Mouse (Mus musculus) forebrain, postnatal 0 days (tissue): Measurements from ENCODE around the gene Daxx. TPM values are rescaled to one million over a fixed set of nuclear protein-coding genes. Genes with fewer than 3 reads are reported as not detected.

Experiments used
- ATAC-seq: fragments of 200-750 bp; cut with Nextera tagmentation; 2 replicates; pipeline ENCODE4 v1.8.0; 2017; ENCODE audit warnings: mild to moderate bottlenecking, moderate library complexity
- DNase-seq: peaks from one replicate; pipeline ENCODE4 v3.0.0-alpha.2; 2015
- H3K27ac ChIP-seq: fragments of 300-500 bp; sonication (generic); 2 replicates; pipeline ENCODE4 v1.5.1; 2014; ENCODE audit warnings: low read depth, mild to moderate bottlenecking, antibody characterized with exemption, low read length, moderate library complexity, mixed read lengths
- H3K27me3 ChIP-seq: fragments of 300-500 bp; sonication (generic); 2 replicates; pipeline ENCODE4 v1.6.1; 2014; ENCODE audit warnings: mild to moderate bottlenecking, low read length, mixed read lengths; ENCODE audit not compliant: insufficient read depth
- H3K36me3 ChIP-seq: fragments of 300-500 bp; sonication (generic); 2 replicates; pipeline ENCODE4 v1.6.1; 2014; ENCODE audit warnings: mild to moderate bottlenecking, moderate library complexity; ENCODE audit not compliant: insufficient read depth
- H3K4me1 ChIP-seq: fragments of 300-500 bp; sonication (generic); 2 replicates; pipeline ENCODE4 v1.6.1; 2014; ENCODE audit warnings: antibody characterized with exemption; ENCODE audit not compliant: insufficient read depth
- H3K4me2 ChIP-seq: fragments of 300-500 bp; sonication (generic); 2 replicates; pipeline ENCODE4 v1.6.1; 2014; ENCODE audit warnings: low read depth, mild to moderate bottlenecking, moderate library complexity
- H3K4me3 ChIP-seq: fragments of 300-500 bp; sonication (generic); 2 replicates; pipeline ENCODE4 v1.5.1; 2014; ENCODE audit warnings: low read depth, low read length, mixed read lengths
- H3K9ac ChIP-seq: fragments of 300-500 bp; sonication (generic); 2 replicates; pipeline ENCODE4 v1.6.1; 2014; ENCODE audit warnings: mild to moderate bottlenecking
- H3K9me3 ChIP-seq: fragments of 300-500 bp; sonication (generic); 2 replicates; pipeline ENCODE4 v1.6.1; 2016; ENCODE audit warnings: low read length
- CTCF ChIP-seq: sonication (generic); IDR thresholded peaks from 2 replicates; pipeline ENCODE4 v1.5.1; 2016; ENCODE audit warnings: antibody characterized with exemption, control low read depth, low read depth
- WGBS: fragments of 180-500 bp; shearing (Covaris S2); extraction: QIAGEN DNeasy Blood & Tissue Kit; methylation state at CpG from one replicate; pipeline ENCODE4 v1.1.7; 2014; 5-methylcytosine and 5-hydroxymethylcytosine counted together
- polyA plus RNA-seq: library from polyadenylated mRNA; unstranded; fragments of >200 nt; fragmentation: Nextera tagmentation; extraction: Ambion mirVana; gene quantifications from 2 replicates; pipeline ENCODE4 v1.2.1, GENCODE M21; 2015
- total RNA-seq: library from RNA; depleted of rRNA; stranded (reverse); fragments of >200 nt; gene quantifications from 2 replicates; pipeline ENCODE4 v1.2.3, GENCODE M21; 2014

Daxx gene
- total and polyA plus RNA-seq, 2 experiments from 2014 or later: 45.2 to 70.4 TPM

GRCm38 (mm10) chr17:33918293-33919203 lies 9.3 kb downstream of the Daxx start:
- TF ChIP-seq CTCF: no peak
- 59% methylated on average over 37 of the region's 37 CpGs for WGBS
- DNase-seq (no peak), ATAC-seq (no peak)
- Histone ChIP-seq H3K27ac (no peak overlapping the region), H3K36me3 (peaks cover 20% of the 10 kb centered on the region), H3K4me2 (peak overlapping the region; percentile 79), H3K4me1 (peaks cover 7% of the 10 kb centered on the region; the same call in 1 of the 2 replicates), H3K9ac (no peak overlapping the region), H3K4me3 (no peak overlapping the region), H3K27me3 (no peaks in the 10 kb centered on the region), H3K9me3 (no peaks in the 10 kb centered on the region)

DNA sequence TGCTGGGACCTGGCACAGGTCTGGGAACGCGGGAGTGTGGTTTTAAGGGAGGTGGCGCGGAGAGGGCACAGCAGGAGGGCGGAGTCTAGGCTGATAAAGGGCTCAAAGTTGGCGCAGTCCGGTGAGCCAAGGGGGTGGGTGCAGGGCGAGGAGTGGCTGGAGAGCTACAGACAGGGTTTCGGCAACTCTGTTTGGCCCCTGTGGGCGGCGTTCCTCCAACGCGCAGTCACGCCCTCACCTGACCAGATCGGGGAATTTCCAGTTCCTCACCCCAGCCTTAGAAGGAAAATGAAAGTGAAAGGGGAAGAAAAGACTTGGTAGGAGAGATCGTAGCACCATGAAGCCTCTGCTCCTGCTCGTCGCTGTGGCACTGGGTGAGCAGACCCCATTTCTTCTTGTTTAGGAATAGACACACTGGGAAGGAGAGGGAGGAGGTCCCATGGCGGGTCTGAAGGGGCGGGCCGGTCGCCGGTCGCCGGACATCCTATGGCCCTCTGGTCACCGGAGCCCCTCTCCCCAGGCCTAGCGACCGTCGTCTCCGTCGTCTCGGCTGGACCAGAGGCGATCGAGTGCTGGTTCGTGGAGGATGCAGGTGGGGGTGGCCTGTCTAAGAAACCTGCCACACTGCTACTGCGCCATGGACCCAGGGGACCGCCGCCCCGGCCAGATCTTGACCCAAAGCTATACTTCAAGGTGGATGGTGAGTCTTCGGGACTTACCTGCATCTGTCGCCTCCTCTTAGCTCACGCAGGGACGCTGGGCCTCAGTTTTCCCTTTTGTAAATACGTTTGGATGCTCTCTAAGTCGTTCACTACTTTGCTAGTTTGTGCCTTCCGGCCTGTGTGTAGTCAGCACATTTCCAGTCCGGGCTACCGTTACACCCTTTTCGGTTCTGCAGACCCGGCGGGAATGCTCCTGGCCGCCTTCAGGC lies 10.4 kb downstream of the Daxx start:
- peak; percentile 36 for TF ChIP-seq CTCF

GRCm38 (mm10) chr17:33920282-33921097 lies 11.3 kb downstream of the Daxx start:
- ATAC-seq (peak; percentile 25), DNase-seq (peak; percentile 77)
- Histone ChIP-seq H3K9me3 (no peaks in the 10 kb centered on the region), H3K4me2 (peak overlapping the region; percentile 79), H3K4me1 (peaks cover 7% of the 10 kb centered on the region; the same call in 1 of the 2 replicates), H3K36me3 (peaks cover 4% of the 10 kb centered on the region; the same call in 1 of the 2 replicates), H3K4me3 (peak overlapping the region; percentile 42), H3K27me3 (no peaks in the 10 kb centered on the region), H3K27ac (peak overlapping the region; percentile 29; the same call in 1 of the 2 replicates), H3K9ac (peak overlapping the region; percentile 51)
- TF ChIP-seq CTCF: peak; percentile 80
- 1% methylated on average over 36 of the region's 36 CpGs for WGBS

More for the DNA sequence above, 10.4 kb downstream of the Daxx start:
- 3% methylated on average over 52 of the region's 52 CpGs for WGBS
- H3K4me3 ChIP-seq: peak overlapping the region; percentile 42
- no peak for DNase-seq
- H3K9ac ChIP-seq: peak overlapping the region; percentile 51
- peaks cover 7% of the 10 kb centered on the region; the same call in 1 of the 2 replicates for H3K4me1 ChIP-seq
- no peaks in the 10 kb centered on the region for H3K27me3 ChIP-seq
- H3K36me3 ChIP-seq: peaks cover 10% of the 10 kb centered on the region
- no peak for ATAC-seq
- peak overlapping the region; percentile 79 for H3K4me2 ChIP-seq
- peak overlapping the region; percentile 29; the same call in 1 of the 2 replicates for H3K27ac ChIP-seq
- no peaks in the 10 kb centered on the region for H3K9me3 ChIP-seq

DNA sequence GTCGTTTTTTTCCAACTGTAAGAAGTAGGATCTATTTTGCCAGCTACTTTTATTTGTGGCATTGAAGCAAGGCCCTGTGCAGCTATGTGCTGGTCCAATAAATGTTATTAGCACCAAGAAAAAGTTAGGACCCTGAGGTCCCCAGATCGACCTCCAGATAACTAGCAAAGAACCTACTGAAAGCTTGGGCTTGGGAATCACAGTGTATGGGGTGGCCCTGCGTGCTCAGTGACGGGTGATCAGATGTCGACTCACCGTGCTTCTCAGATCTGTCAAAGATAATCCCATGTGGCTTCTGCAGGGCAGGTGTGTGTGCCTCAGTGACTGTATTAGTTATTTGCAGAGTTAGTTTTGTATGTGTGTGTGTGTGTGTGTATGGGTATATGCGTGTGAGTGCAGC lies 12.1 kb downstream of the Daxx start:
- no peak for ATAC-seq
- no peaks in the 10 kb centered on the region for H3K9me3 ChIP-seq
- no peak overlapping the region for H3K4me3 ChIP-seq
- no peaks in the 10 kb centered on the region for H3K27me3 ChIP-seq
- no peak overlapping the region for H3K27ac ChIP-seq
- no peak for DNase-seq
- H3K36me3 ChIP-seq: peaks cover 6% of the 10 kb centered on the region; the same call in 1 of the 2 replicates
- H3K9ac ChIP-seq: no peak overlapping the region
- peaks cover 7% of the 10 kb centered on the region; the same call in 1 of the 2 replicates for H3K4me1 ChIP-seq
- WGBS: 91% methylated on average over 7 of the region's 7 CpGs
- no peak overlapping the region for H3K4me2 ChIP-seq
- TF ChIP-seq CTCF: no peak

GRCm38 (mm10) chr17:33924577-33925283 lies 15.5 kb downstream of the Daxx start:
- H3K4me2 ChIP-seq: no peak overlapping the region
- no peak for ATAC-seq
- H3K4me1 ChIP-seq: peaks cover 10% of the 10 kb centered on the region
- WGBS: 90% methylated on average over 10 of the region's 10 CpGs
- no peaks in the 10 kb centered on the region for H3K27me3 ChIP-seq
- H3K27ac ChIP-seq: no peak overlapping the region
- H3K9me3 ChIP-seq: no peaks in the 10 kb centered on the region
- 0 out of 2 replicates have a peak, but pooled peaks cover 5% of the 10 kb centered on the region for H3K36me3 ChIP-seq
- TF ChIP-seq CTCF: peak; percentile 66
- no peak overlapping the region for H3K4me3 ChIP-seq
- no peak for DNase-seq
- H3K9ac ChIP-seq: no peak overlapping the region
